Mouse (Mus musculus): ENCODE data around the gene Arhgap27.
A peak's percentile ranks its signal among the peaks of the same experiment; 100 is the strongest.
"Not testable (repeated sequence)": the region's sequence is repeated elsewhere in the genome, so short reads cannot be mapped to it uniquely, and the experiment has no call there.

Arhgap27 gene

DNA sequence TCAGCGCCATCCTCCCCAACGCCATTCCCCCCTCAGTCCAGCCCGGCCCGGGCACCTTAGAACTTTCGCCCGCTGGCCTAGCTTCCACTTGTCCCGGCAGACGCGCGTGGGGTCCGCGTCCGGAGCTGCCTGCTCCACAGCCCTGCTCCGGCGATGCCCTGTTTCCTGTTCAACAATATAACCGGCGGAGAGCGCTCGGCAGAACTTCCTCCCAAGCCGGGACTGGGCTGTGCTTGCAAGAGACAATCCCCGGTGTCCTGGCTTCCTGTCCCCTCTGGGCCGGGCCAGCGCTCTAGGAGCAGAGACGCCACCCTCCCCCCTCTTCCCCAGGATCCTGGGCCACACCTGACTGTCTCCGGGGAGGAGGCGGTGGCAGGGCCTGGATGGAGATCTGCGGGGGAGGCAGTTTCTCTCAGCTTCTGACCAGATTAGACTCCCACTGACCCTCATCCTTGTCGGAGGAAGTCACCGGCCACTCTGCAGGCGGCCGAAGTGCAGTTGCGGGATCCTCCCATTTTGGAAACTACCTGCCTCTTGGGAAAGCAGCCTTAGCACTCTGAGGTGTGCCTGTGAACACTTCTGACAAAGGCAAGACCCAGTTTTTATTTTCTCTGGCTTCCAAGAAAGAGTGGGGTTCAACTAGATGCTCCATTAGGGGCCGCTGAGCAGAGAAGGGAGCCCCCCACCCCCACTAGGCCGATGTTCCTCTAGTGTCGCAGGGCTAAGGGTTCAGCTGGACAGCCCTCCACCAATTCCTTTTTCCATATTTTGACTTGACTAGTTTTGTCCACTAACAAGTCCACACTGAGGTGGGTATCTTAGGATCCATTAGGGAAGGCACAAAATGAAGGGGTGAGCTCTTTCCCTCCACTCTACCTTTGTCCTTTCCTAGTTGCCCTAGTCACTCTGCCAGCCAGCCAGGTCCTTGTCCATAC lies at the start of gene Arhgap27:
Gene Arhgap27 (minus strand): TSS at position 479 of the 935 bp plus-strand sequence.
- peak; percentile 68 for DNase-seq (ENCODE audit: inconsistent ontology term)

DNA sequence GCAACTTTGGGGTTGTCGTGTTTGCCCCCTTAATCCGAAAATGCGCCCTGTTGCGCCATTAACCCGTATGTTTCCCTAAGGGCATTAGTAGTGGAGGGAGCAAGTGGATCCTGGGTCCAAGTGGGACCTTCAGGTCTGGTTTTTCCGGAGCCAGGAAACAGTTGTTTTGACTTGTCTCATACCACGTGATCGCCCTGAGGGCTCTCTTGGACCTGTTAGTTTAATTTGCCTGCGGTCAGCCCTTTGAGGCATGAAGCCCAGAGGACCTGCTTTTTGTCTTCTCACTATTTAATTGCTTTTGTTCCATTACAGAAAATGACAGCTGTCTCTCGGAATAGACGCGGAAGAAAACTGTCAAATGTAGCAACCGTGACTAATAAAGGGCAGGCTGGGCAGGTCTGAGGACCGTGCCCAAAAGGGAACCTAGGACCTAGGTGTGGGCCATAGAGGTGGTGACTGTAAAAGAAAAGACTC lies 49.5 kb upstream of the Arhgap27 start:
- DNase-seq (ENCODE audit: inconsistent ontology term), result no peak

DNA sequence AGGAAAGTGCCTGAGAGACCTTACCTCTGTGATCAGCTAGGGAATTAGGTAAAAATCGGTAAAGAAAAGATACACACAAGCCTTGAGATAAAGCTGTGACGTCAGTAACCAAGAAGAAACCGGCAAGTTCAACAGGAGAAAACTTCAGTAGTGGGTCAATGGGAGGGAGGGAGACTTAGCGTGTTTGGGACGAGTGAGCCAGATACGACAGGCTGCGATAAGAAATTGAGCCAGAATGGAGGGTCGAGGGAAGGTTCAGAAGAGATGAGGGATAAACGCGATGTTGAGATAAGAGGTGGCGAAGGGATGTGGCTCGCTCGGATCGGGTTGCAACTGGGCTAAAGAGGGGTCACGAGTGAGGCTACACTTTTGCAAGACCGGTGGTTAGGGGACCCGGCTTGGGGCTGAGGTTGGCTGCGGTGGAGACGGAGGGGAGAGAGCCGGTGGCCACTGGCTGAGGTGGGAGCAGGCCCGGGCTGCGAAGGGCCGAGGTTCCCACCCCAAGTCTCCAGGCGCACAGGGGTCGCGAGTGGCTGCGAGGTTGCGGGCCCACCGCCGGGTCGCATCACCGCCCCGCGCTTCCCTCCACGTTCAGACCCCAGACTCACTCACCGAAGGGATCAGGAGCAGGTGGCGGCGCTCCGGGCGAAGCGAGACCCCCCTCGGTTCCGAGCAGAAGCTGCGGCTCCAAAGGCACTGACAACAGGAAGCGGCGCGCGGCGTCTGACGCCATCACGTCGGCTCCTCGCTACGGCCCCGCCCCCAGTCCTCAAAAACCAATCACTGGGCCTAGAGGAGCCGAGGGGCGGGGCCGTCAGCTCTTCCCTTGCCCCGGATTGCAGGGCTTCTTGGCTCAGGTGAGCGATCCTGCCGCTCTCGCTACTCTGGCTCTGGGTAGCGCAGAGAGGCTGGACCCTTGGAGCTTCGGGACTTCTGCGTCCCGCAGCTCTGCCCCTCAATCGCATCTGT lies 48.8 kb upstream of the Arhgap27 start, which contains the start of gene Plekhm1:
Gene Plekhm1 (minus strand): TSS at position 707 of the 969 bp plus-strand sequence.
- DNase-seq (ENCODE audit: inconsistent ontology term), result peak; percentile 98

DNA sequence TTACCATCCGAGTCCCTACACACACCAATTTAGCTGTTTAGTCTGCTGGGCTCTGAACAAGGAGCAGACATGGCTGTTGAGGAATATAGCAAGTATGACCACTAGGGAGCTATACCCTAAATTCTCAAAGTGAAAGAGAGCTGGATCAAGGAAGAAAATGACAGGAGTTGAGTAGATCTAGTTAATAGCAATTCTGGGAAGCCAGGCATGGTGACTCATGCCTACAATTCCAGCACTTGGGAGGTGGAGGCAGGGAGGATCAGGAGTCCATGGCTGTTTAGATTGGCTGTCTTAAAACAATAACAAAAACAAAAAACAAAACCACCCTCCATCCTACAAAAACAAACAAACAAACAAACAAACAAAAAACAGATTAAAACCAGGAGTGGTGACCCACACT lies 47.8 kb upstream of the Arhgap27 start:
- DNase-seq (ENCODE audit: inconsistent ontology term), result no peak

DNA sequence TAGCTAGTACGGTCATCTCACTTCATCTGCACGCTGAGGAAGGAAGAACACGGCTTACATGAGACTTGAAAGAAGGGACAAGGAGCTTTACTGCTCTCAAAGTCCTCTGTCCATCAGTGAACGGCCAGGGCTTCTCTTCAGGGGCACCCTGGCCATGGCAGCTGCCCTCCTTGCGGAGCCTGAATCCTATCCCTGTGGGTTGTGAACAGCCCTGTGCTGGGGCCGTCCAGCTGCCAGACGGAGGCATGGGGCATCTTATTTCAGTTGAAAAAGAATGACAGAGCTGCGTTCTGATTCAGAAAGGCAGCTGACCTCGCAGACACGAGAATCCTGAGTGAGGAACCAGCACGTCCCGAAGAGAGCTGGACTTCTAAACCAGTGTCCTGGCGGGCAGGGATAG lies 45.4 kb upstream of the Arhgap27 start:
- DNase-seq (ENCODE audit: inconsistent ontology term), result no peak

DNA sequence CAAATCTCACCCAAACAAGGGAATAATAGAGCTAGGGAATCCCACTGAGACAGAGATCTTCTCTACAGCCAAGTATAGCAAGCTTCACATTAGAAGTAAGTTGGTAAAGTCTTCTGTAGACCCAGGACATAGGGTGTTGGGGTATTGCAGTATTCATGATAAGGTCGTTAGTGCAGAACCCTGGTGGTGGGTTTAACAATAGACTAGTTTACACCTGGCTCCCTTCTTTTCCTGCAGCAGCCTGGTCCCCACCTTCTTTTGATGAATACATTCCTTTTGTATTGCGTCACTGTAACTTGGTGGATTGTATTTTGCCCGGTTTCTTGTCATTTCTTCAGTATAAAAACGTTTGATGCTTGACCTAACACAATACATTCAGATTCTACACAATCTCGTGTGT lies 43.6 kb upstream of the Arhgap27 start:
- not testable (repeated sequence) for DNase-seq (ENCODE audit: inconsistent ontology term)

DNA sequence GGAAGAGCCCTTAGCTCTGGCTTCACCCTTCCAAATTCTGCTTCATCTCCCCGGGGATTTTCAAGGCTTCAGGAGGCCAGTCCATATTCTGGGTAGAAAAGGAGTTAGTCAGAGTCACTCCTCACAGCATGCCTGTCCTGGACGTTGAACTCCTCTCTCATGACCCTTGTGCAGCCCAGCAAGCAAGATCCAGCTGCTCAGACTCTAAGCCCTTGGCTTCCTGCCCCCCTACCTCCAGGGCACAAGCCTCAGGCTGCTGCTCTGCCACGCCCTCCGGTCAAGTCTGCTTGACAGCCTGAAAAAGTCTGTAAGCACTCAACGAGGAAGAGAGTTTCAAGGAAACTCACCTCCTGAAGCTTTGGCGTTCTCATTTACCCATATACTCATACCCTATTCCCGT lies 43.1 kb upstream of the Arhgap27 start:
- DNase-seq (ENCODE audit: inconsistent ontology term), result no peak

DNA sequence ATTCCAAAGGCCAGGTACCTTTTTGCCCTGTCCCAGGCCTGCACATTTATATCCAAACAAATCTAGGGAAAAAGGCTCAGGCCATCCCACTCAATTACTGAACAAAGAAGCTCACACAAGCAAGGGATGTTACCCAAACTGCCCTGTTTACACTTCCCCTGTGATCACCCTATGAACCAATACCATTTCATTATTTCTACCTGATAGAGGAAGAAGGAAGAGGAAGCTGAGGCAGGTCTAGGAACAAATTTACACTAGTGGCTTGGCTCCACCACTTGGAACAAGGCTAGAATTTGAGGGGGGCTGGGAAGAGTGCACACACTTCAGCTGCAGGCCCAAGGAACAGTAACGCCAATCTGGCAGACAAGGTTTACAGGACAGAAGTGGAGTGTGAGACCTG lies 42.3 kb upstream of the Arhgap27 start:
- DNase-seq (ENCODE audit: inconsistent ontology term), result no peak

DNA sequence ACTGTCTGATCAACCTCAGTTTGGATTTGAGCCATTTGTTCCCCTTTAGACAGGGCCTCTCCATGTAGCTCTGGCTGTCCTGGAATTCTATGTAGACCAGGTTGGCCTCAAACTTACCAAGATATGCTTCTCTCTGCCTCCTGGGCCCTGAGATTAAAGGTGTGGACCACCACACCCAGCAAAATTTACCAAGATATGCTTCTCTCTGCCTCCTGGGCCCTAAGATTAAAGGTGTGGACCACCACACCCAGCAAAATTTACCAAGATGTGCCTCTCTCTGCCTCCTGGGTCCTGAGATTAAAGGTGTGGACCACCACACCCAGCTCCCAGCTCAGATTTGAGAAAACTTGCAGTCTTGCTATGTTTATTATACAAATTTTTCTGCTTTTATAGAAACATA lies 41.1 kb upstream of the Arhgap27 start:
- no peak for DNase-seq (ENCODE audit: inconsistent ontology term)

DNA sequence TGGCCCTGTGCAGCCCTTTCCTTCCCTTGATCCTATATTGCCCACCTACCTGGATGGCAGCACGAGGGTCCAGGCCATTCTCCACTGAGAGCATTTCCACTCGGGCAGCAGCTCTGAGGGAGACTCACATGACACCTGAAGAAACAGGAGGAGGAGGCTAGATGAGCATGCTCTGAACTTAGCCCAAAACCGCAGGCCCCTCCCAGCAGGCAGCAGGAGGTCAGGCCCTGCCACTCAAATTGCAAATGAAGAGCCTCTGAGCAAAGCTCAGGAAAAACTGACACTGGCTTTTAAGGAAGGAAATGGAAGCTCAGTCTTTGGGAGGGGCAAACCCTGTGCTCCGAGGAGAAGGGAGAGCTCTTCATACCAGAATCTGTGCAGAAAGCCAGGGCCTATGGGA lies 40.3 kb upstream of the Arhgap27 start:
- no peak for DNase-seq (ENCODE audit: inconsistent ontology term)

DNA sequence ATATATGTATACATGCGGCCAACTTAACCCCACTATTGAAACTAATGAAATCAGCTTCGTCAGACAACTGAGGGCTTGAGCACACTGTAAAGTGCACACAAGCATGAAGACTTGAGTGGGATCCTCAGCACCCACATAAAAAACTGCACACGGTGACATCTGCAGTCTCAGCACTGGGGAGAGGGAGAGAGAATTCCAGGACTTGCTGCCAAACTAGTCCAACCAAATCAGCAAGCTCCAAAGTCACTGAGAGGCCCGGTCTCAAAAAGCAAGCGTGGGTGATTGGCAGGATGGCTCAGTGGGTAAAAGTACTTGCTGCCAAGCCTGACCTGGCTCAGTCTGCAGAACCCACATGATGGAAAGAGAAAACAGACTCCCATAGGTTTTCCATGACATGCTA lies 39.2 kb upstream of the Arhgap27 start:
- DNase-seq (ENCODE audit: inconsistent ontology term), result no peak

DNA sequence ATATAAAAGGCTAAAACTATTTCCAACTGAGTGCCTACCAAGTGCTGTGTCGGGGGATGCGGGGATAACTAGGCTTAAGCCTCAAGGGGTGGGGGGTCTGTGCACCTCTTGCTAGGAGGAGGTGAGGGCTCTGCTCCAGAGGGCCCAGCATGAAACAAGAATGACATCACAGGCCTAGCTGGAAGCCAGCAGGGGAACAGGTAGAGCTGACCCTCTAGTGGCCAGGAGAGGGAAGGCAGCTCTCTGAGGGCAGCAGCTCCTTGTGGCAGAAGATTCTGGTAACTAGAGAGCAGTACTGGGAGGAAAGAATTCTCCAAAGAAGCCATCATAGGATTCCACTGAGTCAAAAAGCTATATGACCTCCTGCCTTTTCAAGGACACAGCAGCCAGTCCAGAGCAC lies 38.7 kb upstream of the Arhgap27 start:
- DNase-seq (ENCODE audit: inconsistent ontology term), result no peak

DNA sequence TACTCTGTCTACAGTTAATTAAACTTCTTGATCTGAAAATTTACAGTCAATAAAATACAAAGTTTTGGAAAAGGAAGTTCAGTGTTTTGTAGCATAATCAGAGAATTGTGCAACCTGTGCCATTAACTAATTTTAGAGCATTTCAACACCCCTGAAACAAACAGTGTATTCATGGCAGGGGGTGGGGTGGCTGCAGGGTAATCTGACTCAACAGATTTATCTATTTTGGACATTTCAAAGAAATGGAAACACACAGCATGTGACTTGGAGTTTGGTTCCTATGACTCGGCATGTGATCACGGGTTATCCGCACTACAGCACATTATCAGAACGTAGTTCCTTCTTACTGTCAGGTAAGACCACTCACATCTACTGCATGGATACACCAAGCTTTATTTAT lies 36.5 kb upstream of the Arhgap27 start:
- DNase-seq (ENCODE audit: inconsistent ontology term), result no peak

DNA sequence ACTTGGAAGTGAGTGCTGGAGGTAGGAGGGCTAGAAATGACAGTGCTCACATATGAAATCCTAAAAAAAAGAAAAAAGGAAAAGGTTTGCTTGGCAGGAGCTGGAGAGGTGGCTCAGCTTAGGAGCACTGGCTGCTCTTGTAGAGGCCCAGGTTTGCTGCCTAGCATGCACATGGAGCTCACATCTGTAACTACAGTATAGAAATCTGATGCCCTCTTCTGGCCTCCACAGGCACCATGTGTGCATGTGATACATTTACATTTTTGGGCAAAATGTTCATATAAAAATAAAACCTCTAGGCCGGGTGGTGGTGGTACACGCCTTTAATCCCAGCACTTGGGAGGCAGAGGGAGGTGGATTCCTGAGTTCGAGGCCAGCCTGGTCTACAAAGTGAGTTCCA lies 35.6 kb upstream of the Arhgap27 start:
- no peak for DNase-seq (ENCODE audit: inconsistent ontology term)

DNA sequence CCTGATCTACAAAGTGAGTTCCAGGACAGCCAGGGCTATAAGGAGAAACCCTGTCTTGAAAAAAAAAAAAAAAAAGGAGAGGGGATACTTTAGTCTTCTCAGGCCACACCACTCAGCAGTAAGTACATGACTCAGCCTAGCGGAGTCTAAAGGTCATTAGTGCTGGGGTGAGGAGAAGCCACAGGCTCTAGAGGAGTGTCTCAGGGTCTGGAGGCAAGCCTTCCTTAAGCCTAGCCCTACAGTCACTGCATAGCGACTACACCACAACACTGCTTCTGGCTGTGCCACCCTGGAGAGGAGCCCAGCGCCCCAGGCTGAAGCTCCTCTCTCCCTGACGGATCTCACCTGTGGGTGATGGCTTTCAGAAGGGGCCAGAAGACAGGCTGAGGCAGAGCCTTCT lies 33.2 kb upstream of the Arhgap27 start:
- DNase-seq (ENCODE audit: inconsistent ontology term), result no peak

DNA sequence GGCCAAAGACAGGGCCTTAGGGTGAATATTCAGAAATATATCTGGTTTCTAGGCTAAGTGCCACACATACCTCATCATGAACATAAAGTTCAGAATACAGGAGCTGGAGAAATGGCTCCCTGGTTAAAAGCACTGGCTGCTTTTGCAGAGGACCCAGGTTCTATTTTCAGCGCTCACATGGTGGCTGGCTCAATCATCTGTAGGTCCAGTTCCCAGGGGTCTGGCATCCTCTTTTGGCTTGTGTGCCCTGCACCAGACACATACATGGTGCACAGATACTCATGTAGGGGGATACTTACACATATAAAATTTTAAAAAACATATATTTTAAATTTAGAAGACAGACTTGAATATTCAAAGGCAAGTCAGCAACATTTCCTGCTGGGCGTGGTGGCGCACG lies 32.7 kb upstream of the Arhgap27 start:
- no peak for DNase-seq (ENCODE audit: inconsistent ontology term)

DNA sequence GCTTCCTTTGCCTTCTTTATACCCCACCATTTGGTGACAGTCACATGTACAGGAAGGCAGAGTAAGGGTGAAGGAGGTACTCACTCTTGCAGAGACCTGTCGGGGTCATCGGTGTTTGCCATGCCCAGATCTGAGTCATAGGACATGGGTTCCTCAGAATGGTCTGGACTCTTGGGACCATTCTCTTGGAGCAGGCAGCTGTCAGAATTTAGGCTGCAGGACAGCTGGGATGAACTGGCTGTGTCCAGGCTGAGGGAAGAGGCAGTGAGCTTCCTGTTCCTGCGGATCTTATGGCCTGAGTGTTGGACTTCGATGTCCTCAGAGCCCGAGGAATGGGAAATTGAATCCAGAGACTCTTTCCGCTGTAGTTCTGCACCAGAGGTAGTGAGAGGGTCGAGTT lies 31.1 kb upstream of the Arhgap27 start:
- no peak for DNase-seq (ENCODE audit: inconsistent ontology term)

DNA sequence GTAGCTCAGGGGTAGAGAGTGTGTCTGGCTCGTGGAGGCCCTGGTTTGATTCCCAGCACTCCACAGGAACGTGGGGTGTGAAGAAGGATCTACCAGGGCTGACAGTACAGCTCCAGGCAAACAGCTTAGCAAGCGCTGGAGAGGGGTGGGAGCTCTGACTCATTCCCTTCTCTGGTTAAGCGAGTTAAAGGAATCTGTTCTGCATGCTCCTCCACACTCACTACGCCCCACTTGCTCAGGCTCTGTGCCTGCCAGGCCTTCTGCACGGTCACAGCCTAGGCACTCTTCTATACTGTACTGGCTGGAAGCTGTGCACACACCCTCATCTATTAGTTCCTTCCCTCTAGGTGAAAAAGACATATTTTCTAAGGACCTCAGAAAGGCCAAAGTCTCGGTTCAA lies 30.5 kb upstream of the Arhgap27 start:
- no peak for DNase-seq (ENCODE audit: inconsistent ontology term)

DNA sequence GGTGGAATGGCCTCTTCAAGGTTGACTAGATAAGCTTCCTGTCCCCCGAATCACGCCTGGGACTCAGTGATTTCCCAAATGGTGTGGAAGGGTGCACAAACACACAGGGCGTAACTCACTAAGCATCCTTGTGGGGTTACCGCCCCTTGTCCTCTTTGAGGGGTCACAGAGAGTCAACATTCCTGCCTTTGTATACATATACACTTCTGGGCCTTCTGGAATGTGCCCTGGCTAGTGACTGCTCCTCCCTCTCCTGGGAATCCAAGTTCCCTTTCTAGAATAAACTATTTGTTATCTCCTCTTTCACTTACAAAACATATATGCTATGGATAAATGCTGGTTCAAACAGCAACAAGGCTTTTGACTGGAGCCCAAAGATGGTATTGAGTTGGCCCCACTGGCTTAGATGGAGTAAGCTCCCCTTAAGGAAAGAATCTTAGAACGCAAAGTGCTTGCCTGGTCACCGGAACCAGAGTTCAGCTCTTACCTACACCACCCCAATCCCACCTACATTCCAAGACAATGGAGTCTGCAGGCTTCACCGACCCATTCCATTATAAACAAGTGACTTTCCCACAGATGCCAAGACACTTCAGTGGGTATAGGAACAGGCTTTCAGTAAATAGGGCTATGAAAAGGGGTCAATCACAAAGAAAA lies 24.5 kb upstream of the Arhgap27 start:
- no peak for DNase-seq (ENCODE audit: inconsistent ontology term)

DNA sequence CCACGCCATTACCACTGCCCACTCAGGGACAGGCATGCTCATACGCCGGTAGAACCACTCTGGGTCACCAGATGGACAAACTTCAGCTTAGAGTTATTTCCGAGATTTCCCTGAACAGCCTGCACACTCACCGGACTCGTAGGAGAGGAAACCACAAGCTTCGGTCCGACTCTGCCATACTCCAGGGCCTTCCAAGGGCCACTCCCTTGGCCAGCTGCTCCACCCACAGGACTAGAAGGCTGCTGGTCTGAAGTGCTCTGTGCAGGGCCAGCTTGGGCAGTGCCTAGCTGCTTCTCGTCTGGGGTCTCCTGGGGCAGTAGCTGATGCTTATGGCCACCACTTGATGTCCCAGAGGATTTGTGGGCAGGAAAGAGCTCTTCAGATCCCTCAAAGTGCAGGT lies 23.3 kb upstream of the Arhgap27 start:
- DNase-seq (ENCODE audit: inconsistent ontology term), result no peak

DNA sequence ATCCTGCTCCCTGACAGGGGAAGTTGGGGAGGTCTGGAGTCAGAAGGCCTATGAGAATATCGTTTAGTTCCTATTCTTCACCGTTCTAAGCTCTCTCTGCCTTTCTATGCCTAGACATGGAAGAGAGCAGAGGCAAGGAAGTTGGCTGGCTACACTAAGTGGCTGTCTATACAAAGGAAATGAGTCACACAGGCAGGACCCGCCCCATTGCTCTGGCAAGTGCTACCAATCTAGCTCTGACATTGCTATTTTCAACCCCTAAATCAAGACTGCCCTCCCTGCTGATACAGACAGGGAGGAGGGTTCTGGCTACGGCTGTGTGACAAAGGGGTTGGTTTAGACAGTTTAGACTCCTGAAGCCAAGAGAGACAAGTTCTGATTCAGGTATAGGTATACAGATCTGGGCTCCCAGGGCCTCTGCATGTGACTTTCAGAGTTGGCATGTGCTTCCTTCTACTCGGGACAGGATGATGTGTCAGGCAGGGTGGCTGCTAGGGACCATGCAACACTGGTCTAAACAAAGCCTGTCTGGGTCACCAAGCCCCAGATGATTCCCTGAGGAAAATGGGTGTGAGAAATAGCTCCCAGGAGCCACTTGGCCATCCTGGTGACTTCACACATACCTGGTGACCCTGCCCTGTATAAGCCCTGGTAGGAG lies 18.6 kb upstream of the Arhgap27 start:
- DNase-seq (ENCODE audit: inconsistent ontology term), result peak; percentile 89

Measured in Muller cell, postnatal 12 days (primary cell).